24 mouse cellular contexts compared by ENCODE assay signal in genomic region chr6:28521416-28521815, GRCm38 (mm10).
"Had no signal": no experiment of that assay in that cellular context is flagged by ENCODE, and none has a peak within 500 bp of the region (broad histone marks: within the 10 kb centered on the region; RNA-seq: fewer than 3 reads in every experiment).

No protein-coding gene starts in this region.

- H3K4me2 ChIP-seq: heart, embryonic 11.5 days; heart, embryonic 13.5 days; heart, embryonic 15.5 days; hindbrain, embryonic 13.5 days; hindbrain, embryonic 15.5 days; limb, embryonic 12.5 days; liver, embryonic 11.5 days had no signal

- H3K4me1 ChIP-seq: heart, embryonic 13.5 days; heart, embryonic 15.5 days; hindbrain, embryonic 13.5 days; hindbrain, embryonic 15.5 days; limb, embryonic 10.5 days; limb, embryonic 12.5 days had no signal

- H3K9me3 ChIP-seq: heart, embryonic 13.5 days; heart, embryonic 15.5 days; hindbrain, embryonic 13.5 days; hindbrain, embryonic 15.5 days; limb, embryonic 10.5 days; limb, embryonic 12.5 days had no signal

- ATAC-seq: hindbrain, postnatal 0 days; intestine, embryonic 16.5 days had no signal

- H3K9ac ChIP-seq: heart, embryonic 13.5 days; heart, embryonic 15.5 days; hindbrain, embryonic 13.5 days; hindbrain, embryonic 15.5 days; limb, embryonic 12.5 days had no signal

- H3K27me3 ChIP-seq: heart, embryonic 13.5 days; heart, embryonic 15.5 days; hindbrain, embryonic 13.5 days; hindbrain, embryonic 15.5 days; limb, embryonic 12.5 days had no signal

- DNase-seq: gastrocnemius, postnatal 14 days; gastrocnemius, postnatal 36 days; heart, adult 11 months; heart, adult 2 months; heart, postnatal 14 days; heart, postnatal 36 days; kidney, adult 11 months; kidney, adult 8-10 months; kidney, postnatal 10 days; kidney, postnatal 25 days; kidney, postnatal 4 days; liver had no signal

- H3K27ac ChIP-seq: heart, adult 2 months; heart, embryonic 13.5 days; heart, embryonic 15.5 days; hindbrain, embryonic 13.5 days; hindbrain, embryonic 15.5 days; hindbrain, postnatal 0 days; layer of hippocampus, adult 2 months; left cerebral cortex, adult 2 months; limb, embryonic 10.5 days; limb, embryonic 12.5 days had no signal

- H3K4me3 ChIP-seq: heart, adult 2 months; heart, embryonic 13.5 days; heart, embryonic 15.5 days; hindbrain, embryonic 13.5 days; hindbrain, embryonic 15.5 days; layer of hippocampus, adult 2 months; left cerebral cortex, adult 2 months; limb, embryonic 10.5 days; limb, embryonic 12.5 days had no signal
